Mouse (Mus musculus) heart, adult 18-20 months (tissue): ENCODE measurements around the gene Efhc1. TPM values are rescaled to one million over a fixed set of nuclear protein-coding genes. Genes with fewer than 3 reads are reported as not detected.

Experiments
- DNase-seq, 2 experiments: peaks; one replicate each; pipeline ENCODE4 v3.0.0; 2021 to 2022; ENCODE audit warnings: mixed read lengths in 1 of 2
- total RNA-seq, 2 experiments: library from RNA; stranded (reverse); gene quantifications; 2 replicates each; pipeline ENCODE4 v1.2.3; 2021

The Efhc1 gene
- total RNA-seq, 2 experiments from 2014 or later: 0.32 to 0.82 TPM

DNA sequence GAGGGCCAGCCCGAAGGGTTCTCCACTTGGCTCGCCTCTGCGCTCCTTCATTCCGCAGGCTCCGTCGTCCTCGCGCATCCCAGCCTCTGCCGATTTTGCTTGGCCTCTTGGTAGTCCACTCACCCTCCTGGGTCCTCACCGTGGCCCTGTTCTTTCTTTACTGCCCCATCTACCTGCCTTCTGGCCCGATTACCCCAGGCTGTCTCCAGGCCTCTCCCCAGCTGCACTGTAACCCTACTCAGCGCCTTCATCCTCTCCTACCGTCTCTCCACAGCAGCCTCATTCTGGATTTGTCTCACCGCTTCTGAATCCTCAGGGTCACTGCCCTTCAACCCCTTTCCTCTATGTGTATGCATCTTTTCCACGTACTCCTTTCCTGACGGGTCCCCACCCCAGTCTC, 373 bp downstream of the Efhc1 start:
- DNase-seq: no peak

DNA sequence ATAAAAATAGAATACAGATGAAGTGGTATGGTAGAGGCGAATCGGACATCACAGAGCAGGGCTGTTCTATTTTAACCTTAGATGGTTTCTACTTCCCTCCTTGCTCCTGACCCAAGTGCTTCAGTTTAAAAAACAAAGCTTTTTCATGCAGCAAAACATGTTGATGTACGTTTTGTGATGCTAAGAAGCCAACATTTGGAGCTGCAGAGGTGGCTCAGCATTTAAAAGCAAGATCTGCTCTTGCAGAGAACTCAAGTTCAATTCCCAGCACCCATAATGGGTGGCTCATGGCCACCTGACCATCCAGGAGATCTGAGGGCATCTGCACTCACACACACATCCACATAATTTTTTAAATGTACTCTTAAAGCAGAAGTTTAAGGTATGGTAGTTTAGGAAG, 3.5 kb downstream of the Efhc1 start:
- no peak for DNase-seq

GRCm38 (mm10) chr1:20969642-20970041, 18.2 kb downstream of the Efhc1 start:
- no peak for DNase-seq

DNA sequence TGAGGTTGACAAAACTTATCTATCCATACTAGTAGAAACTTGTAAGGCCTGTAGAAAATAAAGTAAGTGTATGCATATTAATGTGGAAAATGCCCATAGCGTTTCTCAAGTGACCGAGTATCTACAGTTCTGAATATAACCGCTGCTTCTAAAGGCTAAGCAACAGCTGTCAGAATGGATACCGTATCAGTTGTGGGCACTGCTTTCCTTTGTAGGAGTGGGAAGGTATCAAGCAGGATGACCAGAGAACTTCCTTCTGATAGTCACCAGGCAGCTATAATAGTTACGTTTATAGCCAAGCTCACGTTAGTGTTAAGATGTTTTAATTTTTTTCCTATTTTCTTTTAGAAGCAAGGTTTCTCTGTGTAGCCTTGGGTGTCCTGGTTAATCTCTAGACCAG, 22.0 kb downstream of the Efhc1 start:
- DNase-seq: no peak

GRCm38 (mm10) chr1:20974341-20975135, 23.1 kb downstream of the Efhc1 start:
- DNase-seq: no peak

DNA sequence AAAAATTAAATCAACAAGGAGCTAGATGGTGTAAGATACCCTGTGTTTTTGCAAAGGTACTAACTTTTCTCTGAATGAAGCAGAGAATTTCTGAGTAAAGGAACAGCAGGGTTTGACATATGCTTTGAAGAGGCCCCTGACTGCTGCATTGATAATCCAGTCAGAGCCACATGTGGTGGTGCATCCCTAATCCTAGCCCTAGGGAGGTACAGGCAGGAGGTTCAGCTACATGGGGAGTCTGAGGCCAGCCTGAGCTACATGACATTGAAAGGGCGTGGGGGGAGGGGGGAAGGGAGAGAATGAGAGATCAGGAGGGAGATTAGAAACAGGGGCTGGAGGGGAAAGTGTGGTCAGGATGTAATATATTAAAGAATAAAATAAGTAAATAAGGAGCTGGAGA, 29.1 kb downstream of the Efhc1 start:
- DNase-seq: no peak

- no peak for DNase-seq
Observed at GRCm38 (mm10) chr1:20981764-20982163, 30.3 kb downstream of the Efhc1 start.

- no peak for DNase-seq
Observed at GRCm38 (mm10) chr1:20984103-20984502, 32.7 kb downstream of the Efhc1 start.

GRCm38 (mm10) chr1:20984582-20984981, 33.2 kb downstream of the Efhc1 start:
- DNase-seq: no peak

GRCm38 (mm10) chr1:20986378-20987056, 35.1 kb downstream of the Efhc1 start:
- no peak for DNase-seq

- DNase-seq: no peak
Observed at GRCm38 (mm10) chr1:20989461-20990083, 38.1 kb downstream of the Efhc1 start.

GRCm38 (mm10) chr1:20993690-20994089, 42.3 kb downstream of the Efhc1 start:
- DNase-seq: no peak

GRCm38 (mm10) chr1:20994338-20994737, 42.9 kb downstream of the Efhc1 start:
- DNase-seq: no peak

- peak in 1 of 2 experiments; percentile 56 for DNase-seq
Observed at GRCm38 (mm10) chr1:20995331-20995986, 44.0 kb downstream of the Efhc1 start.

DNA sequence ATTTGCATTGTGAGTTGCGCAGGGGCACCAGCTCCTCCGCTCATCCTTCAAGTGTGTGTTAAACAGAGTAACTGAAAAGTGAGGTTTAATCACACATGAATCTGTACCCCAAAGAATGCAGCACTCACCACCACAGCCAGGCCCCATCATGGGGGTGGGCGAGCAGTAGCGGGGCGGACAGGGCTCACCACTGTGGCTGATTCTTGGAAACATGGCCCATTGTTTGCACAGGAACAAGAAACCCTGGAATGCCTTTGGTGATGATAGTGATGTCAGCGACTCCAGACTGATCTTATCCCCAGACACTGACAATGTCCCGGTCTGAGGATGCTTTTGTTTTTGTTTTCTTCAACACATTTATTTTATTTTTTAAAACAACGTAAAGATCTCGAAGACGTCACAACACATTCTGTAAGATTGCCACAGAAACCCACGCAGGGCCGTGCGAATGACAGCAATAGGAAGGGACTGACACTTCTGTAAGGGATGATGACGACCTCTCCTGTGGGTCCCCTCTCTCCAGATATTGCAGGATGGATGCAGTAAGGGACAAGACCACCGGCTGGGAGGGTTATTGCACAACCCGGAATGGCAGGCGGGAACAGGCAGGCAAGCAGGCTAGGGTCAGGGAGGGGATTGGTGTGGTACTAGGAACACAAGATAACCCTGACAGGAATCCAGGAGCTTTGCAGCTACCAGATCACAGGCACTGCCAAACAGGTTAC, 45.3 kb downstream of the Efhc1 start:
- peak; percentile 33 to 43 for DNase-seq

- DNase-seq: peak in 1 of 2 experiments; percentile 30
Observed at GRCm38 (mm10) chr1:20997328-20997689, 45.9 kb downstream of the Efhc1 start.

DNA sequence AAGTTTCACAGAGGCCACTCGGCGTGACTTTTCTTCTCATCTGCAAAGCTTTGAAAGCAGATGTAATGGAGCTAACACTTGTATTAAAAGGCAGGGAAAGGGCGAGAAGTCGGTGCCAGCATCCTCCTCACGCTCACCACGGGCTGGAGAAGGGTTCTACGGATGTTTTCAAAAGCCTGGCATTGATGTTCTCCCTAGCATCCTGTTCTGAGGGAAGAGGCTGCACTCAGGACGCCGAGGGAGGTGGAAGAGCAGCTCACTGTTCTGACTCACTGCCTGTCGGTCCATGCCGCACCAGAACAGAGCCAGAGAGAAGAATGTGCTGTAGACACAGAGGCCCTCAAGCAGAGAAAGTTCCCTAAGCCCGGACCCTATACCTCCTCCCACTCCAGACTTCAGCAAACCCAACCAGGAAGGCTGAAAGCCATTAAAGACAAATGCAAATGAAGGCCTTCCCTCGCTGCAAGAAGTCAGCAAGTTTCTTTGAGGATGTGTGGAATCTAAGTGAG, 46.5 kb downstream of the Efhc1 start:
- peak in 1 of 2 experiments; percentile 31 for DNase-seq

- DNase-seq: peak; percentile 63 to 71
Observed at GRCm38 (mm10) chr1:21002246-21003142, 51.1 kb downstream of the Efhc1 start.

GRCm38 (mm10) chr1:21004596-21004995, 53.2 kb downstream of the Efhc1 start:
- DNase-seq: no peak

GRCm38 (mm10) chr1:21006775-21007174, 55.3 kb downstream of the Efhc1 start:
- no peak for DNase-seq
